Mouse (Mus musculus): ENCODE results near the gene Rnf26.
A peak's percentile ranks its signal among the peaks of the same experiment; 100 is the strongest.

The Rnf26 gene

GRCm38 (mm10) chr9:44093612-44094503 lies 19.5 kb downstream of the Rnf26 start:
- peak; percentile 73 for DNase-seq (ENCODE audit: low read depth, low spot score)

DNA sequence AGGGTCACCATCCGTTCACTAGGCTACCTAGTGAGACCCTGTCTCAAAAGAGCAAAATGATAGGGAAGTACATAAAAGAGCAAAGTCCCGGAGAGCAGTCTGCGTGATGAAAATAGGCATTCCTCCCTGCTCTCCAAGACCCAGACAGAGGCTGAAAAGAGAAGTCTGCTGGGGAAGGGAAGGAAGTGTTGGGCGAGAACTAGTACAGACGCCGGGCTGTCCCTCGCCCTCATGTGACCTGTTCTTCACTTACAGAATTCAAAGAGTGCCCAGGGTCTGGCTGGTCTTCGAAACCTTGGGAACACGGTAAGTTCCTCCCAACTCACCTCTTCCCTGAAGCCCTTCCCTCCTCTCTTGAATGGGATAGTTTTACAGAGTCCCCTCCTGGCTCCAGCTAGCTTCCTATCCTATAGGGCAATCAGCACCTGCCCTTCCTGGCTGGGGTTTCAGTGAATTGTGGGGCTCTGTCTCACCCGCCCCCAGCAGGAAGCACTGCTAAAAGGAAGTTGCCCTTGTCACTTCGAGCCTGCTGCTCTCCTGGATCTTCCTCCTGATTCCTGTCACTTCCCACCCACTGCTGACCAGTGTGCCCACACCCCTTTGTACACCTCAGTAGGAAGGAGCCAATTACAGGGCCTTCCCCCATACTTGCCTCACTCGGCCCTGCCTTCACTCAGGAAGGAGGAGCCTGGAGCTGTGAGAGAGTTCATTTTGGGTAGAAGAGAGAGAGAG lies 24.3 kb downstream of the Rnf26 start:
- no peak for DNase-seq (ENCODE audit: low read depth, low spot score)

GRCm38 (mm10) chr9:44087761-44088455 lies 25.4 kb downstream of the Rnf26 start:
- DNase-seq (ENCODE audit: low read depth, low spot score): peak; percentile 92

DNA sequence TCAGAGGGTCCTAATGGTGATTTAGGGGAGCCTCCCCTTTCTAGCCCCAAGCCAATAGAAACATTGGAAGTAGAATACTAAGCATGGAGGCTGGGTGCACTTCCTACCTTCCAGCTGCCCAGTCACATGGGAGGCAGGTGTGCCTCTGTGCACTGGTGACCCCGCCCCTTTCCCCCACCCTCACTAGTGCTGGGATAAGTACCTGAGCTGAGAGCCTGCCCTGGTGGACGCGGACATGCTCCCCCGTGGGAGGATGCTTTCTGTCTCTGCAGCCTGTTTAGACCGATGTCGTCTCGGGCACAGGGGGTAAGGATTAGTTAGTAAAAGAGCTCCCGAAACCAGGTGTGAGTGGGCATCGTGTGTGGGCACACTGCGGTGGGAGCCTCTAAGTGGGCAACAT lies 26.4 kb downstream of the Rnf26 start:
- peak; percentile 81 for DNase-seq (ENCODE audit: low read depth, low spot score)

- peak; percentile 92 for DNase-seq (ENCODE audit: low read depth, low spot score)
Observed at GRCm38 (mm10) chr9:44085741-44086665, 27.3 kb downstream of the Rnf26 start.

GRCm38 (mm10) chr9:44085276-44085675 lies 28.0 kb downstream of the Rnf26 start:
- DNase-seq (ENCODE audit: low read depth, low spot score): no peak

DNA sequence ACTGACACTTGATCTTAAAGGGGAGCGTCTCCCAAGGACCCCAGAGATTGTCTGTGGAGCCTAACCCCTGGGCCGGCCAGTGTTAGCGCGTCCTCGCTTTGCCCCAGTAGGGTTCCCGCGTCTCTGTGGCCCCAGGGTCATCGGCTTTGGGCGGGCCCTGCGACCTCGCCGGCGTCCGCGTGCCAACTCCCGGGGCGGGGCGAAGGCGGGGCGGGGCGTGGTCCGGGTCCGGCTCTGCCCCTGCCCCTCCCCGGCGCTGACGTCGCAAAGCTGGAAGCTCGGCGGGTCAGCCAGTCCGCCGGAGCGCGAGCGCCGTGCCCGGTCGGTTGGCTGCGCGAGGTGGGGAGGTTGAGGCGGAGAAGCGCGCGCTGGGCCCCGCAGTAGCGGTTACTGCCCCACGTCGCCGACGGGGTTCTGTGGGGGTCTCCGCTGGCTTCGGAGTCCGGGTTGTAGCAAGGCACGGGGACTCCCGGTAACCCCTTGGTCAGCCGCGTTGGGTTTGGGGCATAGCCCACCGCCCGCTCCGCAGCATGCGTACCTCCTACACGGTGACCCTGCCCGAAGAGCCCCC lies 28.6 kb downstream of the Rnf26 start:
- peak; percentile 91 for DNase-seq (ENCODE audit: low read depth, low spot score)

- no peak for DNase-seq (ENCODE audit: low read depth, low spot score)
Observed at GRCm38 (mm10) chr9:44084236-44084635, 29.1 kb downstream of the Rnf26 start.

GRCm38 (mm10) chr9:44083392-44084121 lies 29.8 kb downstream of the Rnf26 start:
- peak; percentile 86 for DNase-seq (ENCODE audit: low read depth, low spot score)

- no peak for DNase-seq (ENCODE audit: low read depth, low spot score)
Observed at GRCm38 (mm10) chr9:44082266-44082665, 31.1 kb downstream of the Rnf26 start.

DNA sequence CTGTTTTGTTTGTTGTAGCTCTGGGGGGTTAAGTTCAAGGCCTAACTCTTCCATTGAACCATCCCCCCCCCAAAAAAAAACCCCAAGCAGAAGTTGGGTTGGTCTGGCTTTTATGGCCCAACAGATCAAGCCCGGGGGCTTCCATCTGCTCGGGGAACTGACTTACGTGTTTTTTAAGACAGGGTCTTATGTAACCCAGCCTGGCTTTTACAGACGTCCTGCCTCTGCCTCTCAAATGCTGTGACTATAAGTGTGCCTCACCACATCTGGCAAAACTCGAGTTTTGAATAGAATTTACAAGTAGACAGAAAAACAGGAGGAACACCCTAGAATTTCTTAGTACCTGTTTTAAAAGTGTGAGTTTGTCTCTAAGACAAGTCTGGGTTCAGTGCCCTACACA lies 31.7 kb downstream of the Rnf26 start:
- DNase-seq (ENCODE audit: low read depth, low spot score): no peak

DNA sequence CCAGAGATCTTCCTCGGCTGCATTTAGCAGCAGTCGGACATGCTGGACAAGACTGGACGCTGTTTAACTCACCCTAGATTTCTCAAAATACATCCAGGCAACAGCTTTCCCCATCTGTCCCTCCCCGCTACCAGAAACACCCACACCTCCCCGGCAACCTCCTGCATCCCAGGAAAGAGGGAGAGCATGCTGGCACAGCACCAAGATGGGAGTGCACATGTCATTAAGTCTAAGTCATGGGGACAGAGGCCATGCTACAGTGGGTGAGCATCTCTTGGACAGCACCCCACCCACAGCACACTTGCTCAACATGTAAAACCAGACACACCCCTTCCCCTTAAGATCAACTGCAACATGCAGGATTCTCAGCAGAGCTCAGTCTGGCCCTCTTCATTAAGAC lies 32.4 kb downstream of the Rnf26 start:
- no peak for DNase-seq (ENCODE audit: low read depth, low spot score)

DNA sequence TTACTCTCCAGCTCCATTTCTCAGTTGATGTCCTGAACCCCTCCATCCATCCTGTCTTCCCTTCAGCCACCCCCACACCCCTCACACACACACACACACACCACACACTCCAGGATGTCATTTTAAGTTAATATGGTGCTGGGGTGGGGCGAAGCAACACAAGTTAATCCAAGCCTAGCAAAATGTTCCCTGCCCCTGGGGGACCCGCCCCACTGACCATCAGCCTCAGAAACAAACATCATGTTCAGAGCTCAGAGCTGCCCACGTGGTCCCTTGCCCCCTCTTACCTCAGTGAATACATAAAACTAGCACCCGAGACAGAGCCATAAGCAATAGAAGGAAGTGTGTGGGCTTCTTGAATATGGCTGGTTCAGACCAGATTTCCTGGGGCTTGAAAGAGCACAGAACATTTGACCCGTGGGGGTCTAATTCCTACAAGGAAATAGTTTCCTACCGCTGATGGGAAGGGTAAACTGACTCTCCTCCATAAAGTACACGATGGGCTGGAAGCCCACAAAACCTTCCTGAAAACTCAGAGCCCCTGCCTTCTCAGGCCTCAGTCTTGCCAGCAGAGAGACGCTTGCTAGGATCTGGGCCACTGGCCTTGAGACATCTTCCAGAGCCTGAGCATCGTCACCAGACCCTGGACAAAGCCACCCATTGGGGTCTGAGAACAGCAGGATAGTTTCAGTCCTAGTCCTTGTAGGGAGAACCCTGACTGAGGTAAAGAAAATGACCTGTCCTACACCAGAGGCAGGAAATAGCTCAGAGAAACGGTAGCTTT lies 33.1 kb downstream of the Rnf26 start:
- DNase-seq (ENCODE audit: low read depth, low spot score): peak; percentile 8

- peak; percentile 99 for DNase-seq (ENCODE audit: low read depth, low spot score)
Observed at GRCm38 (mm10) chr9:44078955-44079756, 34.2 kb downstream of the Rnf26 start.

DNA sequence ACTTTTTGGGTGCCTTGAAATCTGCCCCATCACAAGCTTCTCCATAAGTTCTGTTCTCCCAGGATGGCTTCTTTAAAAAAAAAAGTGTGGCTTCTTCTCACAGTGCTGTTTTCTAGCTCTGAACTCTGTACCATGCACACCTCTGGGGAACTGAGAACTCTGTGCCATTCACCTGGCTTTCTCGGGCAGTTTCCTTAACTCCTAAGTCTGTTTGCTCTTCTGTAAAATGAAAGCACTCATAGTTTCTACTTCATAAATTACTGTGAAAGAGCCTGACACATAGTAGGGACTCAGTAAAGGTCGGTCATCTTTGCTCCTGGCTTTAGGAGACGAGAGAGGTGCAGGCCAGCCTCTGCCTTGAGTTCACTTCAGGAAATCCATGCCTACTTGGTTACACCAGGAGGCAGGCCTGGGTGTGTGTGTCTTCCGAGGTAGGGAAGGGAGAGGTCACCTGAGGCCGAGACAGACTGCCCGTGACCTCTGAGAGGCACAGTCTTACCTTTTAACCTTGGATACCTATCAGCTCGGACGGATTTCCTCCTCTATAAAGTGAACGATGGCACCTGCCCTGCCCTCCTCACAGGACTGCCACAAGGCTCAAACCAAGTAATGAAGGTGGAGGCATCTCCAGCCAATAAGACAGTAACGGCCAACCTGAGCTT lies 35.0 kb downstream of the Rnf26 start:
- peak; percentile 72 for DNase-seq (ENCODE audit: low read depth, low spot score)

- peak; percentile 44 for DNase-seq (ENCODE audit: low read depth, low spot score)
Observed at GRCm38 (mm10) chr9:44077266-44077910, 35.9 kb downstream of the Rnf26 start.

GRCm38 (mm10) chr9:44076764-44077120 lies 36.6 kb downstream of the Rnf26 start:
- DNase-seq (ENCODE audit: low read depth, low spot score): peak; percentile 93
